Mouse (Mus musculus): Measurements from ENCODE around the gene Adamts20.

GRCm38 (mm10) chr15:94452848-94453247 is 12.4 kb downstream of the Adamts20 start:
- TF ChIP-seq E2F4 (IDR thresholded peaks at IDR 0.05; ENCODE audit: insufficient read depth) (no peak), USF1 (IDR thresholded peaks at IDR 0.05; ENCODE audit: low read depth) (no peak)
